Mouse (Mus musculus): Measurements from ENCODE around the gene Ttc28.

GRCm38 (mm10) chr5:111208660-111208969 is 329.0 kb downstream of the Ttc28 start:
- TF ChIP-seq HCFC1 (IDR thresholded peaks at IDR 0.05; ENCODE audit: borderline replicate concordance, insufficient read depth, low read length) (no peak), CHD2 (IDR thresholded peaks at IDR 0.05; ENCODE audit: low read depth, low read length) (no peak)
